Mouse (Mus musculus) midbrain, embryonic 12.5 days (tissue): ENCODE results near the gene Cbx6. TPM values are rescaled to one million over a fixed set of nuclear protein-coding genes. Genes with fewer than 3 reads are reported as not detected.

Experiments used
- ATAC-seq: fragments of 200-750 bp; cut with Nextera tagmentation; 2 replicates; pipeline ENCODE4 v1.8.0; 2017; ENCODE audit warnings: low read depth, moderate TSS enrichment, moderate library complexity; ENCODE audit not compliant: low FRiP score
- H3K27ac ChIP-seq: fragments of 300-500 bp; sonication (generic); replicated peaks from 2 replicates; pipeline ENCODE4 v1.5.1; 2016; ENCODE audit warnings: mild to moderate bottlenecking
- H3K27me3 ChIP-seq: fragments of 300-500 bp; sonication (generic); 2 replicates; pipeline ENCODE4 v1.6.1; 2016; ENCODE audit warnings: mild to moderate bottlenecking
- H3K36me3 ChIP-seq: fragments of 300-500 bp; sonication (generic); 2 replicates; pipeline ENCODE4 v1.6.1; 2016
- H3K4me1 ChIP-seq: fragments of 300-500 bp; sonication (generic); 2 replicates; pipeline ENCODE4 v1.6.1; 2016
- H3K4me2 ChIP-seq: fragments of 300-500 bp; sonication (generic); replicated peaks from 2 replicates; pipeline ENCODE4 v1.6.1; 2016; ENCODE audit warnings: mild to moderate bottlenecking, moderate library complexity
- H3K4me3 ChIP-seq: fragments of 300-500 bp; sonication (generic); 2 replicates; pipeline ENCODE4 v1.5.1; 2016; ENCODE audit warnings: mild to moderate bottlenecking
- H3K9ac ChIP-seq: fragments of 300-500 bp; sonication (generic); replicated peaks from 2 replicates; pipeline ENCODE4 v1.6.1; 2016; ENCODE audit warnings: mild to moderate bottlenecking, moderate library complexity
- H3K9me3 ChIP-seq: fragments of 300-500 bp; sonication (generic); 2 replicates; pipeline ENCODE4 v1.6.1; 2016; ENCODE audit warnings: mild to moderate bottlenecking
- WGBS: fragments of 180-500 bp; shearing (Covaris S2); methylation state at CpG from one replicate; pipeline ENCODE4 v1.1.7; 2016; 5-methylcytosine and 5-hydroxymethylcytosine counted together
- polyA plus RNA-seq: library from polyadenylated mRNA; unstranded; fragments of >200 nt; fragmentation: Nextera tagmentation; extraction: Ambion mirVana; gene quantifications from 2 replicates; pipeline ENCODE4 v1.2.1, GENCODE M21; 2016

Cbx6 gene
- polyA plus RNA-seq, 1 experiment from 2014 or later = 45.7 TPM

GRCm38 (mm10) chr15:79858979-79859378 is 24.5 kb upstream of the Cbx6 start:
- Histone ChIP-seq H3K9ac (no peak overlapping the region), H3K4me3 (no peak overlapping the region), H3K27ac (no peak overlapping the region), H3K9me3 (no peaks in the 10 kb centered on the region), H3K36me3 (no peaks in the 10 kb centered on the region), H3K4me2 (no peak overlapping the region), H3K4me1 (no peaks in the 10 kb centered on the region), H3K27me3 (no peaks in the 10 kb centered on the region; the same call in 1 of the 2 replicates)
- WGBS = 88% methylated on average over 5 of the region's 5 CpGs
- ATAC-seq = no peak

GRCm38 (mm10) chr15:79850143-79850542 is 15.7 kb upstream of the Cbx6 start:
- Histone ChIP-seq H3K9ac (no peak overlapping the region), H3K27ac (no peak overlapping the region), H3K9me3 (no peaks in the 10 kb centered on the region), H3K4me2 (no peak overlapping the region), H3K27me3 (0 out of 2 replicates have a peak, but pooled peaks cover 6% of the 10 kb centered on the region), H3K36me3 (no peaks in the 10 kb centered on the region), H3K4me1 (0 out of 2 replicates have a peak, but pooled peaks cover 6% of the 10 kb centered on the region), H3K4me3 (no peak overlapping the region)
- ATAC-seq = no peak
- 97% methylated on average over 2 of the region's 2 CpGs for WGBS

GRCm38 (mm10) chr15:79847100-79847499 is 12.6 kb upstream of the Cbx6 start:
- no peak overlapping the region for H3K27ac ChIP-seq
- 0 out of 2 replicates have a peak overlapping the region, but pooled peaks have one; percentile 15 for H3K9ac ChIP-seq
- H3K4me3 ChIP-seq = no peak overlapping the region
- 0 out of 2 replicates have a peak, but pooled peaks cover 6% of the 10 kb centered on the region for H3K27me3 ChIP-seq
- no peak for ATAC-seq
- H3K4me2 ChIP-seq = no peak overlapping the region
- H3K4me1 ChIP-seq = 0 out of 2 replicates have a peak, but pooled peaks cover 6% of the 10 kb centered on the region
- WGBS = 22% methylated on average over 5 of the region's 5 CpGs
- H3K36me3 ChIP-seq = no peaks in the 10 kb centered on the region
- H3K9me3 ChIP-seq = no peaks in the 10 kb centered on the region

GRCm38 (mm10) chr15:79845986-79846385 is 11.5 kb upstream of the Cbx6 start:
- Histone ChIP-seq H3K4me3 (no peak overlapping the region), H3K4me2 (no peak overlapping the region), H3K27ac (no peak overlapping the region), H3K4me1 (0 out of 2 replicates have a peak, but pooled peaks cover 6% of the 10 kb centered on the region), H3K9me3 (no peaks in the 10 kb centered on the region), H3K27me3 (0 out of 2 replicates have a peak, but pooled peaks cover 6% of the 10 kb centered on the region), H3K9ac (no peak overlapping the region), H3K36me3 (no peaks in the 10 kb centered on the region)
- ATAC-seq = no peak
- 79% methylated on average over 4 of the region's 4 CpGs for WGBS

- H3K27me3 ChIP-seq = 0 out of 2 replicates have a peak, but pooled peaks cover 6% of the 10 kb centered on the region
- no peak for ATAC-seq
- no peak overlapping the region for H3K9ac ChIP-seq
- H3K4me1 ChIP-seq = 0 out of 2 replicates have a peak, but pooled peaks cover 6% of the 10 kb centered on the region
- H3K27ac ChIP-seq = no peak overlapping the region
- H3K4me2 ChIP-seq = no peak overlapping the region
- no peaks in the 10 kb centered on the region for H3K36me3 ChIP-seq
- WGBS = 88% methylated on average over 3 of the region's 3 CpGs
- H3K9me3 ChIP-seq = no peaks in the 10 kb centered on the region
- H3K4me3 ChIP-seq = no peak overlapping the region
Observed at GRCm38 (mm10) chr15:79842985-79843384, 8.5 kb upstream of the Cbx6 start.

GRCm38 (mm10) chr15:79840281-79840680 is 5.8 kb upstream of the Cbx6 start:
- Histone ChIP-seq H3K4me2 (no peak overlapping the region), H3K9ac (no peak overlapping the region), H3K9me3 (no peaks in the 10 kb centered on the region), H3K27ac (no peak overlapping the region), H3K27me3 (no peaks in the 10 kb centered on the region), H3K36me3 (no peaks in the 10 kb centered on the region), H3K4me3 (no peak overlapping the region), H3K4me1 (peaks cover 7% of the 10 kb centered on the region)
- no peak for ATAC-seq
- WGBS = 78% methylated on average over 2 of the region's 2 CpGs

- 45% methylated on average over 9 of the region's 9 CpGs for WGBS
- peak overlapping the region; percentile 85 for H3K4me3 ChIP-seq
- peaks cover 43% of the 10 kb centered on the region for H3K4me1 ChIP-seq
Observed at GRCm38 (mm10) chr15:79834881-79835260, 383 bp upstream of the Cbx6 start.

GRCm38 (mm10) chr15:79833251-79834050 is 1.0 kb downstream of the Cbx6 start:
- Histone ChIP-seq H3K4me3 (peak overlapping the region; percentile 85), H3K9me3 (no peaks in the 10 kb centered on the region), H3K9ac (peak overlapping the region; percentile 96), H3K4me1 (peaks cover 57% of the 10 kb centered on the region), H3K36me3 (peaks cover 15% of the 10 kb centered on the region), H3K4me2 (peak overlapping the region; percentile 97), H3K27me3 (no peaks in the 10 kb centered on the region), H3K27ac (peak overlapping the region; percentile 98)
- WGBS = 0% methylated on average over 41 of the region's 41 CpGs
- ATAC-seq = no peak

More at GRCm38 (mm10) chr15:79834881-79835260, 383 bp upstream of the Cbx6 start:
- no peaks in the 10 kb centered on the region for H3K9me3 ChIP-seq
- H3K27ac ChIP-seq = peak overlapping the region; percentile 98
- ATAC-seq = no peak
- peaks cover 8% of the 10 kb centered on the region; the same call in 1 of the 2 replicates for H3K36me3 ChIP-seq
- H3K9ac ChIP-seq = peak overlapping the region; percentile 57
- H3K4me2 ChIP-seq = peak overlapping the region; percentile 97
- no peaks in the 10 kb centered on the region for H3K27me3 ChIP-seq

- ATAC-seq = peak; percentile 66
- H3K27ac ChIP-seq = peak overlapping the region; percentile 98
Observed at GRCm38 (mm10) chr15:79832064-79832900, 2.2 kb downstream of the Cbx6 start.

GRCm38 (mm10) chr15:79830388-79830787 is 4.1 kb downstream of the Cbx6 start:
- ATAC-seq = no peak
- no peak overlapping the region for H3K4me2 ChIP-seq
- H3K4me1 ChIP-seq = peaks cover 79% of the 10 kb centered on the region
- no peaks in the 10 kb centered on the region for H3K9me3 ChIP-seq
- H3K9ac ChIP-seq = no peak overlapping the region
- no peak overlapping the region for H3K27ac ChIP-seq
- H3K27me3 ChIP-seq = no peaks in the 10 kb centered on the region
- peaks cover 41% of the 10 kb centered on the region for H3K36me3 ChIP-seq
- 18% methylated on average over 4 of the region's 4 CpGs for WGBS
- H3K4me3 ChIP-seq = no peak overlapping the region

More at GRCm38 (mm10) chr15:79832064-79832900, 2.2 kb downstream of the Cbx6 start:
- no peaks in the 10 kb centered on the region for H3K9me3 ChIP-seq
- peak overlapping the region; percentile 85 for H3K4me3 ChIP-seq
- H3K9ac ChIP-seq = peak overlapping the region; percentile 96
- peak overlapping the region; percentile 97 for H3K4me2 ChIP-seq
- H3K27me3 ChIP-seq = no peaks in the 10 kb centered on the region
- peaks cover 69% of the 10 kb centered on the region for H3K4me1 ChIP-seq
- 13% methylated on average over 18 of the region's 18 CpGs for WGBS
- peaks cover 27% of the 10 kb centered on the region for H3K36me3 ChIP-seq

GRCm38 (mm10) chr15:79829431-79829830 is 5.1 kb downstream of the Cbx6 start:
- Histone ChIP-seq H3K4me2 (no peak overlapping the region), H3K27me3 (no peaks in the 10 kb centered on the region), H3K4me1 (peaks cover 79% of the 10 kb centered on the region), H3K27ac (no peak overlapping the region), H3K4me3 (no peak overlapping the region), H3K9ac (peak overlapping the region; percentile 24; the same call in 1 of the 2 replicates), H3K9me3 (no peaks in the 10 kb centered on the region), H3K36me3 (peaks cover 50% of the 10 kb centered on the region)
- 73% methylated on average over 5 of the region's 5 CpGs for WGBS
- ATAC-seq = no peak
